13 mouse cellular contexts compared by ENCODE assay signal in genomic region chr17:71087396-71088153, GRCm38 (mm10).
A peak's percentile ranks its signal among the peaks of the same experiment; 100 is the strongest.
DNase-seq lines count a peak whose midpoint lies in the region; ATAC-seq and TF ChIP-seq lines count a peak whose summit lies in the region.
"Had no signal": no experiment of that assay in that cellular context is flagged by ENCODE, and none has a peak within 500 bp of the region (broad histone marks: within the 10 kb centered on the region; RNA-seq: fewer than 3 reads in every experiment).

No protein-coding gene starts in this region.

- TF ChIP-seq EP300 in heart, adult 2 months (IDR thresholded peaks at IDR 0.05; ENCODE audit: insufficient read depth, low read depth, low read length), result no peak

- H3K79me2 ChIP-seq in heart, adult 2 months (replicated peaks; ENCODE audit: control insufficient read depth, insufficient read depth, low read length), result no peaks in the 10 kb centered on the region

- no peaks in the 10 kb centered on the region; the same call in none of the 2 replicates for H3K36me3 ChIP-seq in heart, adult 2 months (ENCODE audit: control insufficient read depth, insufficient read depth, low read length)
- H3K36me3 ChIP-seq in liver, embryonic 12.5 days, result no peaks in the 10 kb centered on the region
- H3K36me3 ChIP-seq: embryonic facial prominence, embryonic 12.5 days; midbrain, embryonic 12.5 days had no signal

- no peak overlapping the region for H3K4me3 ChIP-seq in heart, adult 2 months
- H3K4me3 ChIP-seq in liver, embryonic 12.5 days, result no peak overlapping the region
- H3K4me3 ChIP-seq: embryonic facial prominence, embryonic 12.5 days; midbrain, embryonic 12.5 days had no signal

- TF ChIP-seq CTCF in heart, adult 2 months (IDR thresholded peaks at IDR 0.05), result peak; percentile 41

- H3K27me3 ChIP-seq in heart, adult 2 months (ENCODE audit: control insufficient read depth, insufficient read depth, low read length), result no peaks in the 10 kb centered on the region
- no peaks in the 10 kb centered on the region for H3K27me3 ChIP-seq in liver, embryonic 12.5 days (replicated peaks)
- H3K27me3 ChIP-seq: embryonic facial prominence, embryonic 12.5 days; midbrain, embryonic 12.5 days had no signal

- H3K4me1 ChIP-seq in heart, adult 2 months (ENCODE audit: control insufficient read depth, insufficient read depth, low read length), result peaks cover 2% of the 10 kb centered on the region
- H3K4me1 ChIP-seq in liver, embryonic 12.5 days, result peaks cover 30% of the 10 kb centered on the region
- H3K4me1 ChIP-seq: embryonic facial prominence, embryonic 12.5 days; midbrain, embryonic 12.5 days had no signal

- no peak overlapping the region for H3K9ac ChIP-seq in heart, adult 2 months (ENCODE audit: low read depth, low read length)
- no peak overlapping the region for H3K9ac ChIP-seq in liver, embryonic 12.5 days
- H3K9ac ChIP-seq: embryonic facial prominence, embryonic 12.5 days; midbrain, embryonic 12.5 days had no signal

- DNase-seq in heart, adult 2 months, result no peak
- no peak for DNase-seq in heart, postnatal 14 days
- DNase-seq in lung, postnatal 36 days, result peak; percentile 87
- no peak for DNase-seq in urinary bladder, postnatal 4 days (ENCODE audit: low spot score in 2 of 2)
- DNase-seq in cerebellum, adult 8-10 months, result no peak
- DNase-seq: cerebellum, adult 11-12 months had no signal

- no peak overlapping the region for H3K4me2 ChIP-seq in liver, embryonic 12.5 days
- H3K4me2 ChIP-seq: embryonic facial prominence, embryonic 12.5 days; heart, embryonic 11.5 days; midbrain, embryonic 12.5 days had no signal

- no peaks in the 10 kb centered on the region for H3K9me3 ChIP-seq in liver, embryonic 12.5 days (replicated peaks)
- H3K9me3 ChIP-seq: embryonic facial prominence, embryonic 12.5 days; midbrain, embryonic 12.5 days had no signal

- peak; percentile 25 to 46; a peak in 1 of 4 replicates for ATAC-seq in hematopoietic stem cell, adult 5-6 weeks (replicated peaks in 1 of 2; ENCODE audit: insufficient read depth in 1 of 2, low FRiP score in 2 of 2, low TSS enrichment in 1 of 2, low read depth in 1 of 2, poor library complexity in 2 of 2, severe bottlenecking in 2 of 2)
- peak; percentile 42; the same call in 1 of the 2 replicates for ATAC-seq in liver, embryonic 12.5 days
- ATAC-seq in frontal cortex, adult (ENCODE audit: low TSS enrichment), result no peak
- ATAC-seq: forebrain, embryonic 16.5 days had no signal

- H3K27ac ChIP-seq in heart, adult 2 months, result no peak overlapping the region
- no peak overlapping the region for H3K27ac ChIP-seq in liver, embryonic 12.5 days
- H3K27ac ChIP-seq: embryonic facial prominence, embryonic 12.5 days; midbrain, embryonic 12.5 days had no signal

- intact Hi-C loops in heart, adult 2 months (cut with DNase I), result loop anchor here (2.0 kb wide), 1 partner anchor 109 kb away; no protein-coding TSS in a partner anchor
- intact Hi-C loops in heart, postnatal 14 days (cut with DNase I), result no loop called here

- TF ChIP-seq POLR2A in heart, adult 2 months (IDR thresholded peaks at IDR 0.05; ENCODE audit: insufficient read depth, low read depth, low read length), result no peak

- WGBS in heart, adult 2 months, result 70% methylated on average over 8 of the region's 8 CpGs
- WGBS in liver, embryonic 12.5 days (ENCODE audit: insufficient replicate concordance), result 77% methylated on average over 8 of the region's 8 CpGs
